Mouse (Mus musculus) lung, postnatal 0 days (tissue): Measurements from ENCODE around the gene Id4. TPM values are rescaled to one million over a fixed set of nuclear protein-coding genes. Genes with fewer than 3 reads are reported as not detected.

Source experiments
- ATAC-seq: fragments of 200-750 bp; cut with Nextera tagmentation; 2 replicates; pipeline ENCODE4 v1.8.0; 2017; ENCODE audit warnings: moderate library complexity
- DNase-seq: peaks from one replicate; pipeline ENCODE4 v3.0.0-alpha.2; 2016; ENCODE audit warnings: low spot score
- H3K27ac ChIP-seq: fragments of 300-500 bp; sonication (generic); 2 replicates; pipeline ENCODE4 v1.5.1; 2014; ENCODE audit warnings: antibody characterized with exemption, mild to moderate bottlenecking, low read length, mixed read lengths
- H3K27me3 ChIP-seq: fragments of 300-500 bp; sonication (generic); replicated peaks from 2 replicates; pipeline ENCODE4 v1.6.1; 2014; ENCODE audit warnings: low read length, mixed read lengths; ENCODE audit not compliant: insufficient read depth
- H3K36me3 ChIP-seq: fragments of 300-500 bp; sonication (generic); 2 replicates; pipeline ENCODE4 v1.6.1; 2014; ENCODE audit warnings: low read length, mixed read lengths; ENCODE audit not compliant: insufficient read depth
- H3K4me1 ChIP-seq: fragments of 300-500 bp; sonication (generic); 2 replicates; pipeline ENCODE4 v1.6.1; 2014; ENCODE audit warnings: antibody characterized with exemption, low read depth, low read length, mixed read lengths; ENCODE audit not compliant: insufficient read depth
- H3K4me2 ChIP-seq: fragments of 300-500 bp; sonication (generic); replicated peaks from 2 replicates; pipeline ENCODE4 v1.6.1; 2014; ENCODE audit warnings: low read depth, mild to moderate bottlenecking, low read length, moderate library complexity, mixed read lengths
- H3K4me3 ChIP-seq: fragments of 300-500 bp; sonication (generic); 2 replicates; pipeline ENCODE4 v1.5.1; 2014; ENCODE audit warnings: low read depth, low read length
- H3K9ac ChIP-seq: fragments of 300-500 bp; sonication (generic); replicated peaks from 2 replicates; pipeline ENCODE4 v1.6.1; 2014; ENCODE audit warnings: low read depth, mild to moderate bottlenecking
- H3K9me3 ChIP-seq: fragments of 300-500 bp; sonication (generic); 2 replicates; pipeline ENCODE4 v1.6.1; 2016; ENCODE audit warnings: low read length, mixed read lengths
- CTCF ChIP-seq: IDR thresholded peaks from 2 replicates; pipeline ENCODE4 v1.5.1; 2016; ENCODE audit warnings: antibody characterized with exemption, mild to moderate bottlenecking
- EP300 ChIP-seq: IDR thresholded peaks from 2 replicates; pipeline ENCODE4 v1.6.1; 2016; ENCODE audit warnings: antibody characterized with exemption, mild to moderate bottlenecking, control low read depth
- WGBS: fragments of 180-500 bp; shearing (Covaris S2); extraction: QIAGEN DNeasy Blood & Tissue Kit; methylation state at CpG from one replicate; pipeline ENCODE4 v1.1.7; 2014; 5-methylcytosine and 5-hydroxymethylcytosine counted together
- polyA plus RNA-seq: library from polyadenylated mRNA; unstranded; fragments of >200 nt; fragmentation: Nextera tagmentation; extraction: Ambion mirVana; gene quantifications from 2 replicates; pipeline ENCODE4 v1.2.1, GENCODE M21; 2015

Gene Id4
- polyA plus RNA-seq, 1 experiment from 2014 or later: 4.1 TPM

DNA sequence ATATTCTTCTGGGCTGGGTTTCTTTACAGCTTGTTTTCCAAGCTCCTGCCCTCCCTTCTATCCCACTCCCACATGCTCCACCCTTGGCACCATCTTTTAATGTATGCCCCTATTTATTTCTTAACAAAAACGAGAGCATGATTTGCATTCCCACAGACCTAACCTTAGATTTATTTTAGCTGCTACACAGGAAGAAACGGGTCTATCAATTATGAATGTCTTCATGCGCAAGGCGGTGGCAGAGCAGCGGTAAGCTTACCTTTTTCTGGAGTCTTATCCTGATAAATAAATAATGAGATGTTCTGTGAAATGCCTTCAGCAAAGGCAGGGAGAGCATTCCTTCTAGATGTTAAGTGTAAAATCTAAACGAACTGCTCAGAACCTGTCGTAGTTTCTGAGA is 24.2 kb upstream of the Id4 start:
- no peaks in the 10 kb centered on the region for H3K9me3 ChIP-seq
- H3K27ac ChIP-seq: no peak overlapping the region
- H3K36me3 ChIP-seq: no peaks in the 10 kb centered on the region
- DNase-seq (no peak), ATAC-seq (no peak)
- whole genome bisulfite sequencing: 56% methylated on average over 7 of the region's 7 CpGs
- no peaks in the 10 kb centered on the region for H3K4me1 ChIP-seq
- no peak overlapping the region for H3K9ac ChIP-seq
- no peak overlapping the region for H3K4me2 ChIP-seq
- TF ChIP-seq CTCF: no peak
- no peak for TF ChIP-seq EP300
- H3K4me3 ChIP-seq: no peak overlapping the region
- H3K27me3 ChIP-seq: no peaks in the 10 kb centered on the region

DNA sequence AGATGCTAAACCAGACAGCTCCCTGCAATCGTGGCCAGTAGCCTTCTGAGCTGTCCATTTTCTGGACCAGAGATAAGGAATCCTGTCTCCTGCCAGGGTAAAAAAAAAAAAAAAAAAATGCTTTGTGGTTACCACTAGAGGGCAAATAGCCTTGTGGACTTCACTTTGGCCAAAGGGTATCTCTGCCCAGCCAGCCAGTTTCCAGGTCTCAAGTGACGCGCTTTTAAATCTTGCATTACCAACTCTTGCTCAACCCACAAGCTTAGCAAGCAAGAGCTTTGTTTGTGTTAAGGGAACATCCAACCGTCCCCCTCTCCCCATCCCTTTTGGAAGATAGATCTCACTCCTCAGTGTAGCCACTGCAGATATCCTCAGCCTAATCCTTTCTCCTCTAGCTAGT is 23.5 kb upstream of the Id4 start:
- ATAC-seq: peak; percentile 67
- Histone ChIP-seq H3K4me1 (no peaks in the 10 kb centered on the region), H3K9ac (no peak overlapping the region), H3K27ac (no peak overlapping the region), H3K9me3 (no peaks in the 10 kb centered on the region), H3K27me3 (no peaks in the 10 kb centered on the region), H3K4me2 (no peak overlapping the region), H3K4me3 (no peak overlapping the region), H3K36me3 (no peaks in the 10 kb centered on the region)
- TF ChIP-seq EP300 (no peak), CTCF (peak; percentile 64)
- 2% methylated on average over 4 of the region's 4 CpGs for WGBS
- peak; percentile 79 for DNase-seq

DNA sequence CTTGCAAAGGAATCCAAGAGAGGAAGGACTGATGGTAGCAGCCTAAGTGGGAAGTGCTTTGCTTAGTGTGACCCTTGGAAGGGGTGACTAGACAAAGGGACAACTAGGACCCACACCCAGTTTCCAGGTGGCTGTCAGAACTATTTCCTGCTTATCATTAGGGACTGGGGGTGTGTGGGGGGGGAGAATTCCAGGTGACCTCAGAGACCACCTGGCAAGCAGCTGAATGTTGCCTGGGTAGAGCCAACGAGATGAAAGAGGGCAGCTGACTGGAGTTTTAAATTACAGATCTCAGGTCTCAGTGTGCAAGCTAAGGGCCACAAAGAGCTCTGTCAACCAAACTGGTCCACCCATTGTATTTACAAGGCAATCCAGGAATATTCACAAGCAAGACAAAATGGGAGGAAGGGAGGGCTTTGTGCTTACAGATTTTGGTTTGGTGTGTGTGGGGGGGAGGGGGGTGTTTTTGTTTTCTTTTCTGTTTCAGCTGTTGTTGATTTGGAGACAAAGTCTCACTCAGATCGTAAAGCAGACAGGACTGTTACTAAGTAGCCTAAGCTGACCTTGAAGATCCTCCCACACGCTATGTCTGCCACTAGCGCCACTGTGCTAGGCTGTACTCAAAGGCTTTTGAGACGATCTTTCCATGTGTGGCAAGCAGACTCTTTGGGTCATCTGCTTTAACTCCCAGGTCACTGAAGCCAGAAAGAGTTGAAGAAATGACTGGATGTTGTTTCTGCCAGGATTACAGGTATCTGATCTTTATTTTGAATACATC is 15.6 kb upstream of the Id4 start:
- Histone ChIP-seq H3K4me3 (no peak overlapping the region), H3K4me1 (no peaks in the 10 kb centered on the region), H3K27me3 (no peaks in the 10 kb centered on the region), H3K9me3 (no peaks in the 10 kb centered on the region), H3K27ac (no peak overlapping the region), H3K9ac (no peak overlapping the region), H3K36me3 (no peaks in the 10 kb centered on the region), H3K4me2 (no peak overlapping the region)
- ATAC-seq: no peak
- 47% methylated on average over 5 of the region's 5 CpGs for WGBS
- TF ChIP-seq EP300 (no peak), CTCF (no peak)
- no peak for DNase-seq

DNA sequence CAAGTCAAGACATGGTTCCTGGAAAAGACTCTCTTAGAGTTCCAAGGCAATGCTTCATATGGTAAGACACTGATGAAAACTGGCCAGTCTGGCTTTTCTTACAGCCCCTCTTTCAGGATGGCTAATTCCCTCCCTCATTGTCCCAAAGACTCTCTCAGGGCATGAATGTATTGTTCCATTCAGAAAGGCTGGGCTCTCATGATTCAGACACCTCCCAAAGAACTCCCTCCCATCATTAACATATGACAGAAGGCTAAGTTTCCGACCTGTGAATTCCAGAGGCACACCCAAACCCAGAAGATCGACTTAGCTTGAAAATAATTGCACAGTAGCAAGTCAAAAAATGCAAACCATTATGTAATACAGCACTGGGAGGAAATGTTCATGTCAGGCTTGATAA is 8.5 kb upstream of the Id4 start:
- WGBS: 51% methylated on average over 2 of the region's 2 CpGs
- ATAC-seq: no peak

DNA sequence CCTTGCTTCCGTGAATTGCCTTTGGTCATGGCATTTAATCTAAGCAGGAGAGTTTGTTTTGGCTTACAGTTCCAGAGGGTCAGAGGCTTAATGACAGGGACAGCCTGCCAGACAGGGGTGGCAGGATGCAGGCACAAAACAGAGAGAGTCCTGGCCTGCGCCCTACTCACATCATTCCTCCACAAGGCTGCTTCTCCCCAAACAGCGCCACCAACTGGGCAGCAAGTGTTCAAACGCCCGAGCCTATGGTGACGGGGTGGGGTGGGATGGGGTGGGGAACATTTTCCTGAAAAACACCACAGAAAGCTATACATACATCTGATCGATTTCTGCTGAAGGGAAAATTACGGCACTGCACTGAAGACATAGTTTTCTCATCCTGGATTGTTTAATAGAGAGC is 6.0 kb upstream of the Id4 start:
- Histone ChIP-seq H3K27me3 (no peaks in the 10 kb centered on the region; the same call in 1 of the 2 replicates), H3K27ac (no peak overlapping the region), H3K4me2 (no peak overlapping the region), H3K4me1 (no peaks in the 10 kb centered on the region), H3K9me3 (no peaks in the 10 kb centered on the region), H3K4me3 (no peak overlapping the region), H3K36me3 (no peaks in the 10 kb centered on the region), H3K9ac (no peak overlapping the region)
- ATAC-seq (no peak), DNase-seq (no peak)
- 87% methylated on average over 8 of the region's 8 CpGs for WGBS
- no peak; the same call in 1 of the 2 replicates for TF ChIP-seq CTCF

More for the DNA sequence above, 8.5 kb upstream of the Id4 start:
- Histone ChIP-seq H3K36me3 (no peaks in the 10 kb centered on the region), H3K4me3 (no peak overlapping the region), H3K27ac (no peak overlapping the region), H3K27me3 (no peaks in the 10 kb centered on the region), H3K4me1 (no peaks in the 10 kb centered on the region), H3K4me2 (no peak overlapping the region), H3K9ac (no peak overlapping the region), H3K9me3 (no peaks in the 10 kb centered on the region)
- no peak for TF ChIP-seq EP300
- no peak for TF ChIP-seq CTCF
- DNase-seq: no peak

DNA sequence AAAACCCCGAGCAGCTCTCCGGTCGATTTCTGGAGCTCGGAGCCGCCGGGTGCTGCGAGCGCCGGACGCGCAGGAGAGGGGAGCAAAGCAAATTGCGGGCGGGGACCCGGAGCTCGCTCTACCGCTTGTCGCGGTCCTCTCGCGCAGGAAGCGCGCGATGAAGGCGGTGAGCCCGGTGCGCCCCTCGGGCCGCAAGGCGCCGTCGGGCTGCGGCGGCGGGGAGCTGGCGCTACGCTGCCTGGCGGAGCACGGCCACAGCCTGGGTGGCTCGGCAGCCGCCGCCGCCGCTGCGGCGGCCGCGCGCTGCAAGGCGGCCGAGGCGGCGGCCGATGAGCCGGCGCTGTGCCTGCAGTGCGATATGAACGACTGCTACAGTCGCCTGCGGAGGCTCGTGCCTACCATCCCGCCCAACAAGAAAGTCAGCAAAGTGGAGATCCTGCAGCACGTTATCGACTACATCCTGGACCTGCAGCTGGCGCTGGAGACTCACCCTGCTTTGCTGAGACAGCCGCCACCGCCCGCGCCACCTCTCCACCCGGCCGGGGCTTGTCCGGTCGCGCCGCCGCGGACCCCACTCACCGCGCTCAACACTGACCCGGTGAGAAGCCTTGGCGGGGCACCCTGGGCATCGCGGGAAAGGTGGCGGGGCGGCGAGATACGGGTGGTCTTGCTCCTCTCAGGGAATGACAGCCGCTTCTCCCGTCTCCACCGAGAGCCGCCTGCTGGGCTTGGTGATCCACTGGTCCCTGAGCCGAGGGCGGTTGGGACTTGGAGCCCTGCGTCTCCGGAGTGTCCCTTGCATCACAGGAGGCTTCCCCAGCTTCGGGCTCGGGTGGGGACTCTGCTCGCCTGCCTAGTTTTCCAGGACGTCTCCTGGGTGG is 553 bp downstream of the Id4 start:
- peak overlapping the region; percentile 66 for H3K27ac ChIP-seq
- peak overlapping the region; percentile 46 for H3K9ac ChIP-seq
- no peaks in the 10 kb centered on the region for H3K36me3 ChIP-seq
- no peaks in the 10 kb centered on the region for H3K4me1 ChIP-seq
- H3K4me3 ChIP-seq: peak overlapping the region; percentile 64
- H3K27me3 ChIP-seq: peaks cover 3% of the 10 kb centered on the region; the same call in 1 of the 2 replicates
- WGBS: under 1% methylated on average over 84 of the region's 98 CpGs
- no peak for TF ChIP-seq EP300
- peak; percentile 34 for TF ChIP-seq CTCF
- DNase-seq: peak; percentile 44
- H3K4me2 ChIP-seq: peak overlapping the region; percentile 91
- ATAC-seq: peak; percentile 36
- H3K9me3 ChIP-seq: no peaks in the 10 kb centered on the region
